Mouse (Mus musculus) c-Kit-positive CD71-positive TER-119-negative erythroid progenitor cells, embryonic 14.5 days (primary cell): ENCODE data around the gene Oog4.
"Not testable (repeated sequence)": the region's sequence is repeated elsewhere in the genome, so short reads cannot be mapped to it uniquely, and the experiment has no call there.

Experiments used
- DNase-seq: peaks from one replicate; pipeline ENCODE4 v3.0.0-alpha.2; 2013; ENCODE audit warnings: low read depth

Gene Oog4

GRCm38 (mm10) chr4:143450224-143450623, at the start of gene Oog4:
Oog4 (minus strand) TSS chr4:143450324.
- DNase-seq, result no peak

DNA sequence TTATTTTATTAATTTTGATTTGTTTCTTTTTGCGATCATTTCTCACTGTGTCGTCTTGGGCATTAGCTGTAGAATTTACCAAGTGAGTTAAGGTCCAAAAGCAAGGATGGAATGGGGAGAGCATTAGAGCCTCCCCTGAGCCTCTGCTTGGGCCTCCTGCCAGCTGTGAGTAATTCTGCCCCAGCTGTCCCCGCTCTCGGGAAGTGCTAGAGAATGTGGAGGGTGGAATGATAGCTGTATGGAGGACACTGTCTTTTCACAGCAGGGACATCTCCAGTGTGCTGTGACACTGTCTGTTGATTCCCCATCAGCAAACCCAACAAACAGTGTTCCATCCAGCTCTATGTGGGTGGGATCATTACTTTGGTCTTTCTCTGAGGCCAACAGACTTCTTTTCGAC, 23.4 kb downstream of the Oog4 start:
- not testable (repeated sequence) for DNase-seq

- DNase-seq, result no peak
Measured at GRCm38 (mm10) chr4:143414121-143414520, 36.0 kb downstream of the Oog4 start.

DNA sequence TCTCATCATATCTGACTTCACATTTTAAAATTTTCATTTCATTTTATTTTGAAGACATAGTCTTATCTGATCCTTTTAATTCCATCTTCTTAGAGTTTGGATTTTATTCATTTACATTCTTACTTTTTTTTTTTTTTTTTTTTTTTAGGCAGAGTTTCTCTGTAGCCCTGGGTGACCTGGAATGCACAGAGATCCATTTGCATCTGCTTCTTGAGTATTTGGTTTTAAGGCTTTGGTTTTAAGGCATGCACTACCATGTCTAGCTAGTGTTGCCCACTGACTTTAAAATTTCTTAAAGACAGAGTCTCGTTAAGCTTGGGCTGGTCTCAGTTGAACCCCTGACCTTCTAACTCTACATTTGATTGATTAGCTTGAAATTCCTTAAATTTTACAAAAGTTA, 36.5 kb downstream of the Oog4 start:
- no peak for DNase-seq

GRCm38 (mm10) chr4:143412219-143413092, 37.7 kb downstream of the Oog4 start, which contains the start of gene Pramef8:
Pramef8 (plus strand) TSS chr4:143412426.
- peak; percentile 83 for DNase-seq

DNA sequence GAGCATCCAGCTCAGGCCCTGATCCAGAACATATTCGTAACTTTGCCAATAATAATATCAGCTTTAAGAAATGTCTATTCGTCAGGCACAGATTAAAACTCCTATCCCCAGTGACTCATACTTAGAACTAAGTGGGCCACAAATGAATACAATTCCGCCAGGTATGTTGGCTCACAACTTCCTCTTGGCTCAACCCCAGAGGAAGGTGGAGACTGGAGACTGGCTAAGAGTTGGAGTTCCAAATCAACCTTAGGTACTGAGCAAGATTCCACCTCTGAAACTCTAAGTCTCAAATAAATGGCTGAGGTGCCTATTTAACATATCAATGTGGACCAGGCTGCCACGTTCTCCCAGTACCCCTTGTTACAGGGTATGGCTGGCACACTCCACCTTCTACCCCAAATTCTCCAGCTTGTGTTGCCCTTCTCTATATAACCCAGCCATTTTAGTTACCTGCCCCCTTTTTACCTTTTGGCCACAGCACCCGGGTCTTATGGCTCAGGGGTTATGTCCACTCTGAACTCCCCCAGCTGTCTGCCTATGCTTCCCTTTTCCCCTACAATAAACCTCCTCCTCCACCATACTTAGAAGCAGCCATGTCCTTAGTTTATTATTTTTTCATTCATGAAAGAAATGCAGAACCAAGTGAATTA, 38.4 kb downstream of the Oog4 start:
- DNase-seq, result no peak

DNA sequence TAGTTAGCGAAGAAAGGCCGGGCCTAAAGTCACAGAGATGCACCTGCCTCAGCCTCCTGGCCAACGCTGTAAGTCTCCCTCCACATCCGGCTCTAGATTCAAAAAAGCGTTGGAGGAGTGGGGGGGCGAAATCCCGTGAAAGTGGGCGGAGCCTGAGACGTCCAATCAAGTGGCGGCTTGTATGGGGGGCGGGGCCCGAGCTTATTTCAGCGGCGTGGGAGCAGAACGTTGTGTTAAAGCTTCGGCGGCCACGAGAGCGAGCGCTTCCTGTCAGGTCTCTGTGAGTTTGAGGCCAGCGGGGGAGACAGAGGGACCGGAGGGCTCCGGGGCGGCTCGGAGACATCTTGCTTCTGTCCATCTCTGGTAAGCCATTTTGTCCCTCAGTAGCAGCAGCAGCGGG, 55.9 kb downstream of the Oog4 start, which contains the start of gene Pramel1:
TSS of gene Pramel1 (plus strand) at position 248 of the 400 bp plus-strand sequence.
- DNase-seq, result no peak

DNA sequence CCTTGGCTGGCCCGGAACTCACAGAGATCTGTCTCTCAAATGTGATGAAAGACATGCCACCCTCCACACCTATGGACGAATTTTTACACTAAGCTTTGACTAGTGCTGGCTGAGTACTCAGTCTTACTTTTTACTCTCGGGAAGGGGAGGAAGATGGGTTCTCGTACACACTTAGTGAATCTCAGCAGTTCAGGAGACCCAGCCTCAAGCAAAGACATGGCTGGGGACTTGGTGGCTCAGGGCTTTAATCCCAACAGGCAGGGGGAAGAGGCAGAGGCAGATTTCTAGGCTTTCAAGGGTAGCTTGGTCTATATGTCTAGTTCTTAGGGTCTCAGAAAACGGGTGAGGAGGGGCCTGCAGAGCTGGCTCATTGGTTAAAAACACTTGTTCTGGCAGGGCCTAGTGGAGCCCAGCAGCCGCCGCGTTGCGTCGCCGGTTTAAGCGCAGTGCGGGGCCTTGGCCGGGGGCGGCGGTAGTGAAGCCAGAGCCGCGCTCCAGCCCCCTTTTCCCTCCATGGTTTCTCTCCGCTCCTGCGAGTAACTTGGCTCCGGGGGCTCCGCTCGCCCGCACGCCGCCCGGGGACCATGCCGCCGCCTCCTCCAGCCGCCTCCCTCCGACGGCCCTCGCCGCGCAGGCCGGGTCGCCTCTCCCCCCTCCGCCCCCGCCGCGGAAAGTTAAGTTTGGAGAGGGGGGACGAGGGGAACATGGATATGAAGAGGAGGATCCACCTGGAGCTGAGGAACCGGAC, 61.0 kb downstream of the Oog4 start:
- no peak for DNase-seq
